Comparison of ENCODE assay signal across 8 mouse cellular contexts in the genomic region with DNA sequence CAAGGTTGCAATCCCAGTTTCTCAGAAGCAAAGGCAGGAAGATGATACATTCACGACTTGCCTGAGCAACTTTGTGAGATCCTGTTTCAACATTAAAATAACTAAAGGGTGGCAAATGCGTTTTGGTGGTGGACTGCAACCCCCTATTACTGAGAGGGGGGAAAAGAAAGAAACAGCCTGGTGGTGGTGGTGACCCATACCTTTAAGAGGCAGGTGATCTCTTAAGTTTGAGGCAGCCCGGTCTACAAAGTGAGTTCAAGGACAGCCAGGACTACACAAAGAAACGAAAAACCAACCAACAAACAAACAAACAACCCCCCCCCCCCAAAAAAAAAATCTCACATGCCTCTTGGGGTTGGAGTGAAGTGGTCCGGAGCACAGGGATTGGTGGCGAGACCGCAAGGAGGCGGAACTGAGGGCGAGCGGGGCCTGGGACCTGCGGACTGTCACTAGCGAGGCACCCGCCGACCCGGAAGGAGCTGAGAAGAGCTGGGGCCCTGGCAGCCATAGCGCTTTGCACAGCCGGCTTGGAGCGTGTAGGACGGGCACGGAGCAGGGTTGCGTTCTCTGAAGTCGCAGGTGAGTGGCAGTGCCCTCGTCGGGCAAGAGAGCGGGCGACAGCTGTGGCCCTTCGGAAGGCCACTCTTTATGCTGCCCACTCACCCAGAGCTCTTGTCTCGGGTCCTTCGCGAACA. TPM values are rescaled to one million over a fixed set of nuclear protein-coding genes. Genes with fewer than 3 reads are reported as not detected.
DNase-seq lines count a peak whose midpoint lies in the region; ATAC-seq lines count a peak whose summit lies in the region.

A gene (minus strand): TSS at position 422 of the 695 bp plus-strand sequence.
A gene (plus strand): TSS at position 475 of the 695 bp plus-strand sequence.

- H3K27ac ChIP-seq in hindbrain, embryonic 14.5 days, result peak within 1 kb of the TSS; percentile 41; the same call in 1 of the 2 replicates

- peak within 1 kb of the TSS; percentile 88 for H3K4me3 ChIP-seq in hindbrain, embryonic 14.5 days (replicated peaks; ENCODE audit: low read length)

- peak; percentile 66 for DNase-seq in WW6 (ENCODE audit: low read depth, low spot score)
- DNase-seq in cerebellum, postnatal 36 days, result peak; percentile 83 to 87
- DNase-seq in frontal cortex, postnatal 36 days (ENCODE audit: low spot score in 2 of 2), result peak; percentile 78 to 79
- peak; percentile 84 for DNase-seq in hindbrain, embryonic 14.5 days (ENCODE audit: low spot score)
- DNase-seq in layer of hippocampus, postnatal 36 days, result peak; percentile 76 to 80
- DNase-seq in lung, postnatal 36 days, result peak; percentile 82
- peak; percentile 89 for DNase-seq in retina, embryonic 14.5 days (ENCODE audit: low spot score)
- DNase-seq in thymus, postnatal 36 days, result peak; percentile 79 to 81

- peak; percentile 92 for ATAC-seq in hindbrain, embryonic 14.5 days (ENCODE audit: low FRiP score)

- H3K36me3 ChIP-seq in hindbrain, embryonic 14.5 days (replicated peaks; ENCODE audit: control insufficient read depth, insufficient read depth), result no peaks in the 10 kb centered on the region

- peak within 1 kb of the TSS; percentile 97 for H3K4me2 ChIP-seq in hindbrain, embryonic 14.5 days (replicated peaks)

- peak within 1 kb of the TSS; percentile 86 for H3K9ac ChIP-seq in hindbrain, embryonic 14.5 days

- H3K4me1 ChIP-seq in hindbrain, embryonic 14.5 days (replicated peaks; ENCODE audit: control insufficient read depth, insufficient read depth, low read length), result peaks cover 11% of the 10 kb centered on the region; the same call in 1 of the 2 replicates

- no peaks in the 10 kb centered on the region for H3K9me3 ChIP-seq in hindbrain, embryonic 14.5 days (ENCODE audit: control insufficient read depth, low read length)

- peaks cover 6% of the 10 kb centered on the region; the same call in 1 of the 2 replicates for H3K27me3 ChIP-seq in hindbrain, embryonic 14.5 days (ENCODE audit: control insufficient read depth, insufficient read depth, low read length)

- under 1% methylated on average over 30 of the region's 30 CpGs for WGBS in hindbrain, embryonic 14.5 days

RNA-seq across cellular contexts. Expression of the first gene that starts in this region (rescaled TPM):
- polyA plus RNA-seq in hindbrain, embryonic 14.5 days (2014; fragmentation: Nextera tagmentation; extraction: Ambion mirVana), result 17.4 and 17.7 TPM in 2 replicates
- 10 to 100 TPM; 18.4 to 23.0 TPM for total RNA-seq in layer of hippocampus, postnatal 36 days (2021)

RNA-seq across cellular contexts. Expression of the second gene that starts in this region (rescaled TPM):
- polyA plus RNA-seq in hindbrain, embryonic 14.5 days (2014; fragmentation: Nextera tagmentation; extraction: Ambion mirVana), result 225 TPM in 2 replicates
- total RNA-seq in layer of hippocampus, postnatal 36 days (2021), result 10 to 100 TPM; 65.6 to 77.6 TPM

Comparison
In these comparisons a context has a peak if more than half of its experiments do, and no peak if none do; other contexts are left out.
1. Peak in every context shown above with its lines: DNase-seq, ATAC-seq, H3K4me3 ChIP-seq and H3K27ac ChIP-seq.